Mouse (Mus musculus) brain, embryonic 14.5 days (tissue): Measurements from ENCODE around the gene Pmpcb.

Experiments
- CTCF ChIP-seq: fragments of 200-500 bp; IDR thresholded peaks from 2 replicates; pipeline ENCODE4 v1.5.1; 2012; ENCODE audit warnings: inconsistent platforms, mild to moderate bottlenecking, moderate library complexity, borderline replicate concordance; ENCODE audit not compliant: insufficient read depth, insufficient read length; ENCODE audit errors: extremely low read depth
- POLR2A ChIP-seq: fragments of 200-500 bp; IDR thresholded peaks from 2 replicates; pipeline ENCODE4 v1.6.1; 2012; ENCODE audit warnings: mild to moderate bottlenecking, inconsistent platforms, borderline replicate concordance; ENCODE audit not compliant: poor library complexity, insufficient read depth, insufficient read length, severe bottlenecking; ENCODE audit errors: extremely low read depth

DNA sequence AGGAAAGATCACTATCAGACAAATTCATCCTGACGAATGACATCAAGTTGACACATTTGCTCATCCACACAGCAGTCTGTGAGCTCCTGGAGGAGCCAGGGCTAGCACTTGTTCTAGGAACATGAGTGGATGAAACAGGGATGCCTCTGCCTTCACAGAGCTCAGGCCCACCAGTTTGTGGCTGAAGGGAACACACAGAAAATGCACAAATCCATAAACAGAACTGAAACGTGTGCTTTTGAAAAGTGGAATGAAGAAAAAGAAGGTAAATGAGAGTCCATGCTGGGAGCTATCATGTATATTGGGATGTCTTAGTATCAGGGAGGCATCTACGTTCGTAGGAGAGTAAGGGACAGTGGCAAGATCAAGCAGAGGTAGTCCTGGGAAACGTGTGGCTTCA, 7.8 kb upstream of the Pmpcb start:
- TF ChIP-seq CTCF = no peak
- TF ChIP-seq POLR2A = no peak
